Mouse (Mus musculus): ENCODE measurements around the gene Rb1. TPM values are rescaled to one million over a fixed set of nuclear protein-coding genes. Genes with fewer than 3 reads are reported as not detected.

The Rb1 gene
- total and polyA plus RNA-seq, 3 experiments: 6.3 to 13.2 TPM; not detected in 1

- peaks cover 8% of the 10 kb centered on the region; the same call in 1 of the 2 replicates for H3K79me2 ChIP-seq (ENCODE audit: control insufficient read depth, insufficient read depth, low read length, poor library complexity)
- no peak for TF ChIP-seq E2F4 (IDR thresholded peaks at IDR 0.05; ENCODE audit: borderline replicate concordance, low read depth, low read length)
- TF ChIP-seq MAFK (IDR thresholded peaks at IDR 0.05; ENCODE audit: borderline replicate concordance, low read depth, low read length): no peak
- TF ChIP-seq SMC3 (IDR thresholded peaks at IDR 0.05; ENCODE audit: low read depth, low read length): no peak
- TF ChIP-seq CTCF (IDR thresholded peaks at IDR 0.05 in 2 of 3, conservative IDR thresholded peaks at IDR 0.05 in 1 of 3; ENCODE audit: control insufficient read depth in 1 of 3, insufficient read depth in 1 of 3, low read depth in 2 of 3, low read length in 3 of 3, poor library complexity in 1 of 3, severe bottlenecking in 1 of 3): no peak
- no peak for TF ChIP-seq GABPA (IDR thresholded peaks at IDR 0.05; ENCODE audit: low read depth, low read length)
- no peak for TF ChIP-seq UBTF (IDR thresholded peaks at IDR 0.05; ENCODE audit: borderline replicate concordance, insufficient read depth, low read depth, low read length)
- TF ChIP-seq MXI1 (IDR thresholded peaks at IDR 0.05; ENCODE audit: low read depth, low read length): no peak
- TF ChIP-seq TCF12 (IDR thresholded peaks at IDR 0.05; ENCODE audit: low read depth, low read length): no peak
- TF ChIP-seq USF2 (IDR thresholded peaks at IDR 0.05; ENCODE audit: borderline replicate concordance in 1 of 2, insufficient read depth in 1 of 2, low read depth in 1 of 2, low read length in 2 of 2): no peak
- no peak for TF ChIP-seq CHD2 (IDR thresholded peaks at IDR 0.05; ENCODE audit: low read length)
- no peak for TF ChIP-seq ELF1 (IDR thresholded peaks at IDR 0.05; ENCODE audit: low read depth, low read length)
- no peak for TF ChIP-seq RCOR1 (IDR thresholded peaks at IDR 0.05; ENCODE audit: low read depth, low read length)
- no peak for TF ChIP-seq SIN3A (IDR thresholded peaks at IDR 0.05; ENCODE audit: low read length)
- TF ChIP-seq NRF1 (IDR thresholded peaks at IDR 0.05; ENCODE audit: insufficient read depth, low read depth, low read length, poor library complexity, severe bottlenecking): no peak
- TF ChIP-seq TBP (IDR thresholded peaks at IDR 0.05; ENCODE audit: low read depth, low read length): no peak
- no peak for TF ChIP-seq TAL1 (IDR thresholded peaks at IDR 0.05; ENCODE audit: low read length)
- no peak for TF ChIP-seq POLR2AphosphoS2 (IDR thresholded peaks at IDR 0.05; ENCODE audit: low read length)
- TF ChIP-seq JUND (IDR thresholded peaks at IDR 0.05; ENCODE audit: low read depth, low read length): no peak
- H3K9ac ChIP-seq (ENCODE audit: control insufficient read depth, low read depth, low read length, poor library complexity, severe bottlenecking): no peak overlapping the region
- H3K9me3 ChIP-seq (replicated peaks; ENCODE audit: insufficient read depth, low read length): no peaks in the 10 kb centered on the region
- no peak overlapping the region for H3K27ac ChIP-seq (ENCODE audit: control insufficient read depth, low read depth, low read length)
- H3K36me3 ChIP-seq (ENCODE audit: control insufficient read depth in 1 of 2, insufficient read depth in 2 of 2, low read length in 2 of 2): peaks cover 0 to 2% of the 10 kb centered on the region in 2 experiments; a peak in 1 of 4 replicates
- H3K27me3 ChIP-seq (ENCODE audit: control insufficient read depth in 1 of 2, insufficient read depth in 2 of 2, low read length in 2 of 2): no peaks in the 10 kb centered on the region
- peaks cover 0 to 6% of the 10 kb centered on the region in 2 experiments; a peak in 3 of 4 replicates for H3K4me1 ChIP-seq (ENCODE audit: control insufficient read depth in 1 of 2, insufficient read depth in 2 of 2, low read length in 2 of 2)
- DNase-seq (ENCODE audit: low read depth, low spot score): no peak
- no peak overlapping the region for H3K4me3 ChIP-seq (ENCODE audit: control insufficient read depth in 1 of 2, insufficient read depth in 1 of 2, low read depth in 2 of 2, low read length in 2 of 2)
These were observed 187.1 kb downstream of the Rb1 start for GRCm38 (mm10) chr14:73138483-73138882.

GRCm38 (mm10) chr14:73137234-73137633 is 188.4 kb downstream of the Rb1 start:
- no peak for TF ChIP-seq TCF12 (IDR thresholded peaks at IDR 0.05; ENCODE audit: low read depth, low read length)
- no peak for TF ChIP-seq E2F4 (IDR thresholded peaks at IDR 0.05; ENCODE audit: borderline replicate concordance, low read depth, low read length)
- TF ChIP-seq EP300 (IDR thresholded peaks at IDR 0.05; ENCODE audit: low read depth in 1 of 2, low read length in 2 of 2): no peak
- TF ChIP-seq MYC (IDR thresholded peaks at IDR 0.05; ENCODE audit: low read depth, low read length): no peak
- DNase-seq (ENCODE audit: low read depth, low spot score): peak; percentile 35
- no peaks in the 10 kb centered on the region for H3K79me2 ChIP-seq (ENCODE audit: control insufficient read depth, insufficient read depth, low read length, poor library complexity)
- no peaks in the 10 kb centered on the region for H3K27me3 ChIP-seq (ENCODE audit: control insufficient read depth in 1 of 2, insufficient read depth in 2 of 2, low read length in 2 of 2)
- no peaks in the 10 kb centered on the region; a peak in 1 of 4 replicates for H3K36me3 ChIP-seq (ENCODE audit: control insufficient read depth in 1 of 2, insufficient read depth in 2 of 2, low read length in 2 of 2)
- no peak overlapping the region for H3K4me3 ChIP-seq (ENCODE audit: control insufficient read depth in 1 of 2, insufficient read depth in 1 of 2, low read depth in 2 of 2, low read length in 2 of 2)
- no peak overlapping the region for H3K27ac ChIP-seq (ENCODE audit: control insufficient read depth, low read depth, low read length)
- no peaks in the 10 kb centered on the region for H3K9me3 ChIP-seq (replicated peaks; ENCODE audit: insufficient read depth, low read length)
- peaks cover 0 to 6% of the 10 kb centered on the region in 2 experiments; a peak in 2 of 4 replicates for H3K4me1 ChIP-seq (ENCODE audit: control insufficient read depth in 1 of 2, insufficient read depth in 2 of 2, low read length in 2 of 2)
- no peak overlapping the region for H3K9ac ChIP-seq (ENCODE audit: control insufficient read depth, low read depth, low read length, poor library complexity, severe bottlenecking)

Other genes with a start within 250 kb of the Rb1 start
- 5.4 and 8.6 TPM in 2 replicates for gene Rcbtb2, start 202.8 kb downstream of the Rb1 start, total RNA-seq (2012; rRNA removed)
- gene Rcbtb2, start 202.8 kb downstream of the Rb1 start, polyA plus RNA-seq (2012; ENCODE audit: insufficient read depth in 1 of 2, insufficient read length in 2 of 2, low read depth in 1 of 2, low replicate concordance in 2 of 2, missing spikeins in 1 of 2): 10 to 100 TPM in 1 of 2 experiments, not detected in 1; 13.8 TPM
- gene Lpar6, start 87.9 kb downstream of the Rb1 start, total RNA-seq (2012; rRNA removed): not detected in 2 replicates
- not detected for gene Lpar6, start 87.9 kb downstream of the Rb1 start, polyA plus RNA-seq (2012; ENCODE audit: insufficient read depth in 1 of 2, insufficient read length in 2 of 2, low read depth in 1 of 2, low replicate concordance in 2 of 2, missing spikeins in 1 of 2)
- 54.0 and 56.3 TPM in 2 replicates for gene Itm2b, start 59.5 kb upstream of the Rb1 start, total RNA-seq (2012; rRNA removed)
- gene Itm2b, start 59.5 kb upstream of the Rb1 start, polyA plus RNA-seq (2012; ENCODE audit: insufficient read depth in 1 of 2, insufficient read length in 2 of 2, low read depth in 1 of 2, low replicate concordance in 2 of 2, missing spikeins in 1 of 2): 100 to 1,000 TPM; 101 to 312 TPM
- 62.2 and 65.2 TPM in 2 replicates for gene Med4, start 184.2 kb upstream of the Rb1 start, total RNA-seq (2012; rRNA removed)
- gene Med4, start 184.2 kb upstream of the Rb1 start, polyA plus RNA-seq (2012; ENCODE audit: insufficient read depth in 1 of 2, insufficient read length in 2 of 2, low read depth in 1 of 2, low replicate concordance in 2 of 2, missing spikeins in 1 of 2): 10 to 100 TPM in 1 of 2 experiments, not detected in 1; 69.2 TPM
- gene Sucla2, start 199.5 kb upstream of the Rb1 start, total RNA-seq (2012; rRNA removed): 59.4 and 63.0 TPM in 2 replicates
- 10 to 100 TPM; 61.6 to 65.5 TPM for gene Sucla2, start 199.5 kb upstream of the Rb1 start, polyA plus RNA-seq (2012; ENCODE audit: insufficient read depth in 1 of 2, insufficient read length in 2 of 2, low read depth in 1 of 2, low replicate concordance in 2 of 2, missing spikeins in 1 of 2)
- 8.4 and 8.8 TPM in 2 replicates for gene Nudt15, start 222.4 kb upstream of the Rb1 start, total RNA-seq (2012; rRNA removed)
- 10 to 100 TPM in 1 of 2 experiments, not detected in 1; 12.3 TPM for gene Nudt15, start 222.4 kb upstream of the Rb1 start, polyA plus RNA-seq (2012; ENCODE audit: insufficient read depth in 1 of 2, insufficient read length in 2 of 2, low read depth in 1 of 2, low replicate concordance in 2 of 2, missing spikeins in 1 of 2)

Data from MEL (cell line).